Mouse (Mus musculus) naive thymus-derived CD4-positive, alpha-beta T cell, adult 2 months (primary cell): ENCODE results near the gene AW011738.
A peak's percentile ranks its signal among the peaks of the same experiment; 100 is the strongest.

ENCODE experiments used
- DNase-seq: peaks from one replicate; pipeline ENCODE4 v3.0.0-alpha.2; 2011; ENCODE audit warnings: low read depth

AW011738 gene

GRCm38 (mm10) chr4:156203001-156203412 lies at the start of gene AW011738:
Gene AW011738 (plus strand): TSS chr4:156203304.
- peak; percentile 89 for DNase-seq

DNA sequence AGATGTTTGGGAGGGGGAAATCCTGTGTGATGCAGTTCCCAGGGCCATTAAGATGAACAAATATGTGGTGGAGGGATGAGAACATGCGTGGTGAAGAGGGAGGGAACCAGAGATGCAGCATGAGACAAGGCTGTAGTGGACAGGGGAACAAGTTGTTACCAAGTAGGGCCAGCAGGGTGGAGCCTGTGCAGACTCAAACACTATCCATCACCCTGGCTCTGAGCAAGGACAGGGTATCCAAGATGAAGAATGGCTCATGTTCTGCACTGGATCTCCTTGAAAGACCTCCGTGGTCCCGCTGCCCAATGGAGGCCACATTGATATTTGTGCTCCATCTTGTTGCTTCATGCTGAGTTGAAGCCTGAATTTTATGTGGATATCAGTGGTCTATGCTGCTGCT lies 48.3 kb upstream of the AW011738 start:
- no peak for DNase-seq

GRCm38 (mm10) chr4:156166477-156166876 lies 36.6 kb upstream of the AW011738 start:
- peak; percentile 28 for DNase-seq

DNA sequence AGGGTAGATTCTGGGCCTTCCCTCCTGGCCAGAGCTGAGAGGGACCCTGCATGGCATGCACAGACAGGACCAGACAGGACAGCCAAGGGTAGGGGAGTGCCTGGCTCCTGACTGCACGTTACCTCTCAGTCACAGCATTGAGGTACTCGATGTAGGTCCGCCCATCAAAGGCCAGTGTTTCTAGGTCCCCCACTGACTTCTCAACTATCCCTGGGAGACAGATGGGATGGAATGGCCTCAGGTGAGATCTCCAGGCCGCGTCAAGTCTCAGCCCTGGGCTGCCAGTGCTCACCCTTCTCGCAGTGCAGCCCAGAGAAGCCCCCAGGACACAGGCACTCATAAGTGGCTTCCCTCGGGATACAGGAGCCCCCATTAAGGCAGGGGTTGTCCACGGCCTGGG lies 34.5 kb upstream of the AW011738 start:
- DNase-seq = no peak

- no peak for DNase-seq
Measured at GRCm38 (mm10) chr4:156169129-156169528, 34.0 kb upstream of the AW011738 start.

DNA sequence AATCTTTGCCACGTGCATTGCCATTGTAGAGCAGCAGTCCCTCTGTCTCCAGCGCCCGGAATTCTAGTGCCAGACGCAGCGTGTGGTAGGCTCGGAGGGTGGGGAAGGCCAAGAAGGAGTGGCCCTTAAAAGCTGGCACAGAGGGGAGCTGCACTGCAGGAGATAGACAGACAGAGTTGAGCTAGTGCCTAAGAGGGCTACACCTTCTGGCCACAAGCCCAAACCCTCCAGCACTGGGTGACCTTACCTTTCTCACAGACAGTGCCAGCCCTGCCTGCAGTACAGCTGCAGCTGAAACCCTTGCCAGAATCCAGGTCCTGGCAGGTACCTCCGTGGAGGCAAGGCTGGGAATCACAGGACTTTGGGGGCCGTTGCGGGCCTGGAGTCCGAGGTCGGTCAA lies 31.3 kb upstream of the AW011738 start:
- no peak for DNase-seq

GRCm38 (mm10) chr4:156177630-156178029 lies 25.5 kb upstream of the AW011738 start:
- no peak for DNase-seq

GRCm38 (mm10) chr4:156183747-156184146 lies 19.4 kb upstream of the AW011738 start:
- no peak for DNase-seq

GRCm38 (mm10) chr4:156184291-156184954 lies 18.7 kb upstream of the AW011738 start:
- no peak for DNase-seq

DNA sequence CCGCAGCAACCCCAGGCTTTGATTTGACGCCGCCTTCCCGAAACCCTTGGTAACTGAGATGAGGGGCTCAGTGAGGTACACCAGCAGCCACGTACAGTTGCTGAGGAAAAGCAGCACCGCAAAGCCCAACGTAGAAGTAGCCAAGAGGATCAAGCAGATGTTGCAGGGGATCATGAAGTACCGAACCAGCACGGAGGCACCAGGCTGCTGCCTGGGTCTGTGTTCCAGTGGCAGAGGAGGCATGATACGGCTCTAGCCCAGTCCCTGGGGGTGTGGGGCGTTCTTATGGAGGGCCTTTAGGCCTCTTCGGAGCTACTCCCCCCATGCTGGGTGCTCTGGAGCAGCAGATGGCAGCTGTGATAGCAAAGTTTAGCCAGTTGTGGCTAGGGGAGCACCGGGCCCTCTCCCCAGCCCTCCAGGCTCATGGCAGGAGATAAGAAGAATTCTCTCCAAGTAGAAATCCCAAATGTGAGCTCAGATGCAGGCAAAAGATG lies 17.6 kb upstream of the AW011738 start:
- no peak for DNase-seq

DNA sequence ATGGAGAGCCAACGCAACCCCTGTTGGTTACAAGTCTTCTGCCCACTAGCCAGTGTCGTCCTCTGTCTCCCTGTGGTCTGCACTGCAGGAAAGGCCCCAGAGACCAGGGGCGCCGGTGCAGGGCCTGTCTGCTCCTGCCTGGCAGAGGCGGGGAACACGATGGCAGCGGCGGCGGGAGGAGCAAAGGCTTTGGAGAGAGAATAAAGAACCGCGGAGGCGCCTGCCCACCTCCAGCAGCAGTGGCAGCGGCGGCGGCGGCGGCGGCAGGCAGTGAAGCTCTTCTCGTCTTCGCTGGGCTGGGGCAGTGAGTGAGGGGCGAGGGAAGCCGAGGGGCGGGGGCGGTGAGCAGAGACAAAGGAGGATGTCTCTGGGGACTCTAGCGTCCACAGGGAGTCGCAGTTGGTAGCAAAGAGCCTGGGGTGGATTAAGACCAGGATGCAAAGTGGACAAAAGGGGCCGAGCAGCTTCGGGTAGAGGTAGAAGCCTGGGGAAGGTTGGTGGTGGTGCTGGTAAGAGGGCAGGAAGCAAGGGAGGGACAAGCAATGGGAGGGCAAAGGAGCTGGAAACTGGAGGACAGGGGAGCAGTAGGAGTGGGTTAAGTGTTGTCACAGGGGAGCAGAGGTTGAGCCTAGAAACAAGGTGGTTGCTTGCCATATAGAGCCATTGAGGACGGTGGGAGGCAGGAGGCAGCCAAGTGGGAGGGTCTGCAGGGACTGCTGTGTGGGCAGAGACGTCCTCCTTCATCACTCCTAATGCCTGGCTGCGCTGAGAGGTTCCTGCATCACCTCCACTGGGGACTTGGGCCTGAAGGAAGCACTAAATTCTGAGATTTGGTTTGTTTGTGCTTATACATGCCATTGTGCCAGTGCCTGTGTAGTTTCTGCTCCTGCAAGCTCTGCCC lies 16.9 kb upstream of the AW011738 start:
- no peak for DNase-seq

DNA sequence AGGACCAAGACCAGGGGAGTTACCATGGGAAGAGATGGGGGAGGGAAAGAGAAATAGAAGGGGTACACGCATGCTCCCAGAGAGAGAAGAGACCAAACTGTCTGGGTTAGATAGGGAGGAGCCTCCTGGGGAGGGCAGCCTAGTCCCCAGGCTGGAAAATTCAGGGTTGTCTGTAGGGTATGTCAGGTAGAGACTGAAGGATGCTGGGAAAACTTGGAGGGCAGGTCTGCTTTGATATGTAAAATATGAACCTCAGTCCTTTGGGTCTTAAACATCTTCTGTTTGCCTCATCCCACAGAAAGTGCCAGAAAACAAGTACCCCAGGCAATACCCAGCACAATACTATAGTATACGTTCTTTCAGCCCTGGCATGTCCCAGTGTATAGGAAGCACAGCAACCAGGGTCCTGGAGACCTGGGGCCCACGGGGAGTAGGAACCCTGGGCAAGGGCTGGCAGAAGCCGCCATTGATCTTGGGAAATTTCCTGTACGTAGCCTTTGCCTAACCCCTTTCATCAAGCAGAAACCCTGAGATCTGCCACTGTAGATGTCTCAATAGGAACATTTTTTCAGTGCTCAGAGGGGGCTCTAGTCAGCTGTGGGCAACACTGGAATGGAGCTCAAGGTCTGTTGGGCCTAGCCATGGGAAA lies 14.8 kb upstream of the AW011738 start:
- no peak for DNase-seq

- DNase-seq = no peak
Measured at GRCm38 (mm10) chr4:156188811-156189323, 14.2 kb upstream of the AW011738 start.

GRCm38 (mm10) chr4:156192421-156193199 lies 10.5 kb upstream of the AW011738 start:
- no peak for DNase-seq

GRCm38 (mm10) chr4:156193200-156193590 lies 9.9 kb upstream of the AW011738 start:
- no peak for DNase-seq

DNA sequence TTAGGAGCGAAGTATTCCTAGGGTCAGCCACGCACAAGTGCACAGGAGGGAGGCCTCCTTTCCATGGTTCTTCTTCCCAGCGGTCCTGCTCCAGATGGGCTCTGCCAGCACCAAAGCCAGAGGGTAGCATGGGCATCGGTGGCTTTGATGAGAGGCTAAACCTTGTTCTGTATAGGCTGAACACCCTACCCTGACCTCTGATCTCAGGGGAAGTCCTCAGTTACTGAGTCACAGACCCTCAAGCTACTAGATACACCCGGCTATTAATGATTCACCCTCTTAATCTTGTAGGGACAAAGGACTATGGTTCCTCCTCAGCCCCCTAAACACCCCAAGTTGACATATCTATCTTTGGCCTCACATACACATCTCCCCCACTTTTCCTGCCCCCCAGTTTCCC lies 9.2 kb upstream of the AW011738 start:
- DNase-seq = no peak

DNA sequence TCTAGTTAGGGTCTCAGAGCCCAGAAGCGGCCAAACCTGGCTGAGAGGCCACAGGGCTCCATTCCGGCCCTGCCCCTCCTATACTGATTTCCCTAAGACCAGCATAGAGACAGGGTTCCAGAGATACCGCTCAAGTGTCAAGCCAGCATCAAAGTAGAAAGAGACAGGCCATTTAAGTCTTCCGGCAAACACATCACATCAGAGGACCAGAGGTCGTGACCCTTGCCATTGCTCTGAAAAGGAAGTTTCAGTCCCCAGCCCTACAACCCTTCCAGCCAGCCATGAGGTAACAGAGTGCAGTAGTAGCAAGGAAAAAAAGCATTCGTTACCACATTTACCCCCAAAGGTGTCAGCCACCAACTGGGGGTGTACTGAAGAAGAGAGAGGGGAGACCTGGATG lies 8.8 kb upstream of the AW011738 start:
- no peak for DNase-seq

DNA sequence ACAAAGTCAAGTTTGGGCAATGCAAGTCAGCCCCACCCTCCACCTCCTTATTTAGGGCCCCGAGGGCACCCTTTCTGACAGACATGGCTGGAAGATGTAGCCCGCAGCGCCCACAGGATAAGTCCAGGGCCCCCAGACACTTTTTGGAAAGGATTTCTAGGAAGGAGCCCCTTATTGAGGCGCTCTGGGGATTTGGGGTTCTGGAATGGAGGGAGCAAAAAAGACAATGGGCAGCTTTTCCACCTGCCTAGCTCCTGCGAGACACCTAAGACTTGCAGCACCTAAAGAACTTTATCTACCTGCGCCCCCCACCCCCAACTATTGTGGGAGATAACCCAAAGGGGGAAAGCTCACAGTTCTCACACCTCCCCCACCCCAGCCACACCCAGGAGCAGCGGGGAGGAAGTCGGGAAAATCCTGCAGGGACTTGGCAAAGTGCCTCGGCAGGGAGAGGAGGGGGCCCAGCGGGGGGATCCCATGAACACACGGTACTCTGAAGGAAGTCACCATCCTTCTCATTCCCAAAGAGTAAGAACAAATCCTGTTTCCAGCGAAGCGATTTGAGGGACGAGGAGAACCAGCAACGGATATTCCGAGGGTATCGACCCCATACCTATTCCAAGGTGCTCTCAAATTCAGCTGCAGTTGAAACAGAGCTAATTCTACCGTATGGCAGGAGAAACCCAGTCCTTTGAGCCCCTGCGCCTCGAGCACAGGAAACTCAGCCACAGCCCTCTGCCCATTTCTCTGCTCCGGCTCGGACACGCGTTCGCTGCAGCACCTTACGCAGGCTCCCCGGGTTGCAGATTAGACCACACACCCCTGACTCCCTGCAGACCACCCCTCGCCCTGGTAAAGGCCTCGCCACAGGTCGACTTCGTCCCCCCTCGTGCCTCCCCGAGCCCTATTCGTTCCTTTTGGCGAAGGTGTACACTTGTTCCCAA lies 6.9 kb upstream of the AW011738 start:
- DNase-seq = peak; percentile 54

DNA sequence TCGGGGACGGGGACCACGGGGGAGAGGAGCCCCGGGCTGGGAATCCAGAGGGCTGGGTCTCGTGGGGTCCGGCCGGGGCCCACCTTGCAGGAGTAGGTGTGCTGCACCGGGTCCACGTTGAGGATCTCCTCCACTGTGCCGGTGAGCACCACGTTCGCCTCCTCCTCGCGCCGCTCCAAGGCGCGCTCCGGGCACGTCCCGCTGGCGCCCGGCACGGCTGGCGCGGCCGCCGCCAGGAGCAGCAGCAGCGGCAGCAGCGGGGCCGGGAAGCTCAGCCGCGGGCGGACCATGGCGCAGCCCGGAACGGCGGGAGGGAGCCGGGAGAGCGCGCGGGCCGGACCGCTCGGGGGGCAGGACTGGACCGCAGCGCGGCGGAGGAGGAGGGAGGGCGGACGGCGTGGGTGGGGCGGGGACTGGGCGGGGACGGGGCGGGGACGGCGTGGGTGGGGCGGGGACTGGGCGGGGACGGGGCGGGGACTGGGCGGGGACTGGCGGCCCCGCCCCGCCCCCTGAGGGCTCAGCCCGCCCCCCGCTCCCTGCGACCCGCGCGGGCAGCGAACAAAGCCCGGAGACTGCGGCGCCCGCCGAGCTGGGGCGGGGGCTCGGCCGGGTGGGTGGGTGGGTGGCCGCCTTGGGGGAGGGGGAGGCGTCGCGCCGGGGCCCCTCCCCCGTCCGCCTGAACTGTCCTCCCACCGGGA lies 5.8 kb upstream of the AW011738 start, which contains the start of gene Agrn:
Gene Agrn (minus strand): TSS at position 358 of the 698 bp plus-strand sequence.
- DNase-seq = peak; percentile 75

- peak; percentile 71 for DNase-seq
Measured at GRCm38 (mm10) chr4:156197829-156198205, 5.3 kb upstream of the AW011738 start.
